Mouse (Mus musculus) limb, embryonic 12.5 days (tissue): ENCODE measurements at regions not wholly inside any gene's neighbourhood (a gene's known extent, or its start where the extent isn't known, plus 50 kb on each side); places are given as distances from the start of the nearest gene placed in this dataset. TPM values are rescaled to one million over a fixed set of nuclear protein-coding genes. Genes with fewer than 3 reads are reported as not detected.

Source experiments
- ATAC-seq: fragments of 200-750 bp; cut with Nextera tagmentation; 2 replicates; pipeline ENCODE4 v1.8.0; 2017; ENCODE audit warnings: low read depth, moderate TSS enrichment; ENCODE audit not compliant: insufficient number of reproducible peaks, insufficient read depth, low FRiP score, low TSS enrichment
- H3K27ac ChIP-seq: fragments of 300-500 bp; sonication (generic); 2 replicates; pipeline ENCODE4 v1.5.1; 2016; ENCODE audit warnings: mild to moderate bottlenecking, moderate library complexity
- H3K27me3 ChIP-seq: fragments of 300-500 bp; sonication (generic); 2 replicates; pipeline ENCODE4 v1.6.1; 2016; ENCODE audit warnings: mild to moderate bottlenecking, moderate library complexity
- H3K36me3 ChIP-seq: fragments of 300-500 bp; sonication (generic); 2 replicates; pipeline ENCODE4 v1.6.1; 2016; ENCODE audit warnings: mild to moderate bottlenecking, moderate library complexity
- H3K4me1 ChIP-seq: fragments of 300-500 bp; sonication (generic); replicated peaks from 2 replicates; pipeline ENCODE4 v1.6.1; 2016
- H3K4me2 ChIP-seq: fragments of 300-500 bp; sonication (generic); 2 replicates; pipeline ENCODE4 v1.6.1; 2016; ENCODE audit warnings: mild to moderate bottlenecking, moderate library complexity
- H3K4me3 ChIP-seq: fragments of 300-500 bp; sonication (generic); replicated peaks from 2 replicates; pipeline ENCODE4 v1.5.1; 2016; ENCODE audit warnings: mild to moderate bottlenecking
- H3K9ac ChIP-seq: fragments of 300-500 bp; sonication (generic); replicated peaks from 2 replicates; pipeline ENCODE4 v1.6.1; 2016; ENCODE audit warnings: mild to moderate bottlenecking, moderate library complexity
- H3K9me3 ChIP-seq: fragments of 300-500 bp; sonication (generic); 2 replicates; pipeline ENCODE4 v1.6.1; 2016; ENCODE audit warnings: mild to moderate bottlenecking, moderate library complexity
- WGBS: fragments of 180-500 bp; shearing (Covaris S2); methylation state at CpG from one replicate; pipeline ENCODE4 v1.1.7; 2016; 5-methylcytosine and 5-hydroxymethylcytosine counted together
- microRNA-seq: library from miRNA; unstranded; fragments of <30 nt; microRNA quantifications from one replicate; pipeline ENCODE4, GENCODE M21; 2017

GRCm38 (mm10) chr8:34233705-34234104, 122.2 kb upstream of the Gm10131 start:
- ATAC-seq, result no peak
- Histone ChIP-seq H3K9me3 (no peaks in the 10 kb centered on the region), H3K4me3 (no peak overlapping the region), H3K36me3 (no peaks in the 10 kb centered on the region), H3K27me3 (no peaks in the 10 kb centered on the region), H3K9ac (no peak overlapping the region), H3K4me2 (no peak overlapping the region), H3K4me1 (no peaks in the 10 kb centered on the region), H3K27ac (no peak overlapping the region)
- WGBS, result 48% methylated on average over 4 of the region's 4 CpGs

- Histone ChIP-seq H3K9ac (no peak overlapping the region), H3K4me2 (no peak overlapping the region), H3K27ac (no peak overlapping the region), H3K4me1 (no peaks in the 10 kb centered on the region), H3K9me3 (no peaks in the 10 kb centered on the region), H3K4me3 (no peak overlapping the region), H3K36me3 (no peaks in the 10 kb centered on the region), H3K27me3 (peaks cover 9% of the 10 kb centered on the region)
- no peak for ATAC-seq
- 85% methylated on average over 3 of the region's 3 CpGs for WGBS
These were observed 117.9 kb upstream of the Gm10131 start for GRCm38 (mm10) chr8:34229477-34229876.

- 48% methylated on average over 17 of the region's 17 CpGs for WGBS
- H3K4me2 ChIP-seq, result no peak overlapping the region
- ATAC-seq, result no peak
- peaks cover 9% of the 10 kb centered on the region for H3K27me3 ChIP-seq
- no peaks in the 10 kb centered on the region for H3K4me1 ChIP-seq
- H3K27ac ChIP-seq, result no peak overlapping the region
- H3K9ac ChIP-seq, result no peak overlapping the region
- no peaks in the 10 kb centered on the region for H3K36me3 ChIP-seq
- H3K4me3 ChIP-seq, result no peak overlapping the region
- no peaks in the 10 kb centered on the region for H3K9me3 ChIP-seq
These were observed 113.7 kb upstream of the Gm10131 start for GRCm38 (mm10) chr8:34225011-34225890.

- WGBS, result 73% methylated on average over 6 of the region's 6 CpGs
- no peak for ATAC-seq
- H3K4me2 ChIP-seq, result no peak overlapping the region
- peaks cover 9% of the 10 kb centered on the region for H3K27me3 ChIP-seq
- peaks cover 8% of the 10 kb centered on the region; the same call in 1 of the 2 replicates for H3K9me3 ChIP-seq
- H3K4me1 ChIP-seq, result no peaks in the 10 kb centered on the region
- H3K4me3 ChIP-seq, result no peak overlapping the region
- H3K36me3 ChIP-seq, result no peaks in the 10 kb centered on the region
- H3K27ac ChIP-seq, result no peak overlapping the region
- H3K9ac ChIP-seq, result no peak overlapping the region
These were observed 110.7 kb upstream of the Gm10131 start for GRCm38 (mm10) chr8:34222187-34222586.

Small RNA genes in the stretch of these regions (microRNA-seq; reads per million reads assigned to microRNA genes)
- not detected for gene Gm23177
